Mouse (Mus musculus): ENCODE results near the gene Pde4dip.

Gene Pde4dip

DNA sequence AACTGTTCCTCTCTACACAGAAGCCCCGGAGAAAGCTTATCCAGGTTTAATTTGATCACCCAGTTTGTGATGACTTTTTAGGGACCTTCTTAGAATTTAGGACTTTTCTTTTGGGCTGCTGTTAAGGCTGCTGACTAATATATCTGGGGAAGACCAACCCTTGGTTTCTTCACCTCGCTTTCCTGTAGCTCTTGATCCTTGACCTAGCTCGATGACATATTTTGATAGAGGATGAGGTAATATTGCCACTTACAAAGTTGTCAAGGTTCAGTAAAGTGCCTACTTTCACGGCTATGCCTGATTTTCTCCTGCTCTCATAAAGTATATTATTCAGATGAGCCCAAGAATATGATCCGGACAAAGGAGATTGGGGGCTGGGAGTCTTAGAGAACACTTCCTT, 13.1 kb upstream of the Pde4dip start:
- in situ Hi-C loops (cut with MseI, MboI), result loop anchor here in 1 of 2 experiments (25.0 kb wide), 1 partner anchor 411 kb away; no protein-coding TSS in a partner anchor

DNA sequence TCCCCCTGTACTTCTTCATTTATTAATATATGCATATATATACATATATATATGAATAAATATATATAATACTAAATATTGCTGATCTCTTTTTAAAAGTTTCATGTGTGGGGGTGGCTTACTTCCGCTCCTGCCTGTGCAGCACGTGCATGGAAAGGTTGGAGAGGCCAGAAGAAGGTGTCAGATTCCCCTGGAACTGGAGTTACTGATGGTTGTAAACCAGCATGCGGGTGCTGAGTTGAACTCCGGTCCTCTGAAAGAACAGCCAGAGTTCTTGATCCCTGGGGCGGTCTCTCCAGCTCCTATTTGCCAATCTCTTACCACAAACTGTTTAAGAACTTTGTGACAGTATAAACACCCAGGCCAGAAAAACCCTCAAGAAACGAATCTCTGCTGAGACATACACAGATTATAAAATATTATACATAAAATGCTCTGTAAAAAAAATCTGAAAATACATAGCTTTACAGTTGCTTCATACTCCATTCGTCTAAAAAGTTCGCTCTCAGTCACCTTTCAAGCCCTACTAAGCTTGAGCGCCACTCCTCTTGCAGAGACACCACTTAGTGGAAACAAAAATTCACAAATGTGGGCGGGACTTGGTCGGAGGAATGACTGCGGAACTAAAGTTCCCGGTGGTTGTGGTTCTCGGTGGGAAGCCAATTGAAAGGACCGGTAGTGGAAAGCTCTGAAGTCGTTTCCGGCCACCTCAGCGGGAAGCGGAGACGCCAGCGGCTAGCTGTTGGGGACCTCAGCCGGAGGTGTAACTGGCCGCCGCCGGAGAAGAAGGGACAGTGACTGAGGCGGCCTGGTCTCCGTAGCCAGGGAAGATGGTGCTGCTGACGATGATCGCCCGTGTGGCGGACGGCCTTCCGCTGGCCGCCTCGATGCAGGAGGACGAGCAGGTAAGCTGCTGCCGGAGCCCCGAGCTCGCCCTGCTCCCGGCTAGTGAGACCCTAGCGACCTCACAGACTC, 12.3 kb upstream of the Pde4dip start, which contains the start of gene Sec22b:
Gene Sec22b (plus strand): TSS at position 675 of the 975 bp plus-strand sequence.
- in situ Hi-C loops (cut with MseI, MboI), result loop anchor here in 1 of 2 experiments (25.0 kb wide), 1 partner anchor 411 kb away; no protein-coding TSS in a partner anchor

DNA sequence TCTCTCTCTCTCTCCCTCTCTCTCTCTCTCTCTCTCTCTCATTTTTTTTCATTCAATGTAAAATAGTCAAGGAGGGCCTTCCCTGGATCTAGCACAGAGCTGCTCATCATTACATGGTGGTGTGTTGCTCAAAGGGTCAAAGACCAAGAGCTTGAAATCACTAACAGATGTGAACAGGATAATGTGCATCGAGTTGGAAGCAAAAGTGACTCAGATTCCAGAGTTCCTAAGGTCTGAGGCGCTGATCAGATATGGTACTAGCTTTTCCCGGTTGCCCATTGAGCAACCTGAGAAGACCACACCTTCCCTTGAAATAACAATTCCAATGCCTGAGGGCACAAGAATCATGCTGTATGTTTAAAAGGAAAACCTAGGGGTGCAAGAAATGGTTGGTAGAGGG, 9.9 kb upstream of the Pde4dip start:
- in situ Hi-C loops (cut with MseI, MboI), result no loop called here

DNA sequence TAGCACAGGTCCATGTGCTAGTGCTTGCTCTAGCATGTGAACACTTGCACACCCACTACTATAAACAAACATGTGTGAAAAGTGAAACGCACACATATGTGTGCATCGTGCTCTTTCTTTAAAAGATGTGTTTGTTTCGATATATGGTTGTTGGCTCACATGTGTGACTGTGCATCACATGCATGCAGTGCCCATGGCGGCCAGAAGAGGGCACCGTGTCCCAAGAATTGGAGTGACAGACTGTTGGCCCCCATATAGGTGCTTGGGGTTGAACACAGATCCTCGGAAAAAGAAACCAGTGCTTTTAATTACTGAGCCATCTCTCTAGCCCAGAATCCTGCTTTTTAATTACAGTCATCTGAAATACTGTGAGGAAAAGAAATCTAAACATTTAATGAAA, 6.2 kb upstream of the Pde4dip start:
- in situ Hi-C loops (cut with MseI, MboI), result no loop called here

DNA sequence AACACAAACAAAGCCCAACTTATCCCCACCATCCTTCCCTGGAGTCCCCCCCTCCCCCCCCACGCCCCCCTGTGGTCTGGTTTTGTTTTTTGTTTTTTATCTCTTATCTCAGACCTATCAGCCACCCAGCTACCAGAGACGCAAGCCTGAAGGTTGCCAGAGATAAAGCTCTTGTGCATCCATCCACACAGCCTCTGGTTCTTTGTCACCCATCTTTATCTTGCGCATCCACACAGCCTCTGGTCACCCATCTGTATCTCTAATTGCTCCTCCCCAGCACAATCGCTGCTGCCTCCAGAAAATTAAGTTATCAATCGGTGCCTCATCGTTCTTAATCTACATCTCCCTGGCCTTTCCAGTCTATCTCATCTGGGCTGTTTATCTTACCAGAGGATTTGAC, 1.7 kb upstream of the Pde4dip start:
- in situ Hi-C loops (cut with MseI, MboI), result no loop called here

DNA sequence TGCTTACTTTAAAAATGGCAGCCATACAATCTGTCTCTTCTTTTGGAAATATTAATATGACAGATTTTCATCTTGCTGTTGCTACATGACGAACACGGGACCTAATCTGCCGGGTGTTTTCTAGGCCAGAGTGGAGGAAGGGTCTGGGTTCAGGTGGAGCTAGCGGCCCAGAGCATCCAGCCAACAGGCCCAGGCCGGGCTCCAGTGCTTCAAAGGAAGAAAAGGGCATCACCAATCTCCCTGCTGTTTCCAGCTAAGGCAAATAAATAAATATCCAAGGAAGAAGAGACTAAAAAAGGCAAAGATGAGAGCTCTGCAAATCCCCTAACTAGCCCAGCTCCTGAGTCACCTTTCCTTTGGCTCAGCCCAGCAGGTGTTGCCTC, 731 bp downstream of the Pde4dip start:
- in situ Hi-C loops (cut with MseI, MboI), result loop anchor here (10.0 kb wide), 2 partner anchors 113 to 203 kb away; no protein-coding TSS in a partner anchor

DNA sequence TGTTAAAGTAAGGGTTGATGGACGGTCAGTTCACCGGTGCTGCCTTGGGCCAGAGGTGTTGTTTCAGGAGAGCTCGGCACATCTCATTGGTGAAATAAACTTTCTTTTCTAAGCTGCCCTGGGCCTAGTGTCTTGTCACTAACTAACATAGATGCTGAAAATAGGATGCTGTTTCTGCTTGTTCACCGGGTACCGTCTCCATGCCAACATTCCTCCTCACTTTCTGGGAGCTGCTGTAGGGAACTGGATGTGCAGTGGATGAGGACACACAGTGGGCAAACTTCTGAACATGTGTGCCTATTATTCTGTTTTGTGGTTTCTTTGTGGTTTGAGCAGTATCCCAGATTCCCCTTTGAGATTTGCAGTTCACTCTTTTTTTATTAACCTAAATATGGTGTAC, 6.9 kb downstream of the Pde4dip start:
- in situ Hi-C loops (cut with MseI, MboI), result loop anchor here (10.0 kb wide), 2 partner anchors 107 to 197 kb away; no protein-coding TSS in a partner anchor

DNA sequence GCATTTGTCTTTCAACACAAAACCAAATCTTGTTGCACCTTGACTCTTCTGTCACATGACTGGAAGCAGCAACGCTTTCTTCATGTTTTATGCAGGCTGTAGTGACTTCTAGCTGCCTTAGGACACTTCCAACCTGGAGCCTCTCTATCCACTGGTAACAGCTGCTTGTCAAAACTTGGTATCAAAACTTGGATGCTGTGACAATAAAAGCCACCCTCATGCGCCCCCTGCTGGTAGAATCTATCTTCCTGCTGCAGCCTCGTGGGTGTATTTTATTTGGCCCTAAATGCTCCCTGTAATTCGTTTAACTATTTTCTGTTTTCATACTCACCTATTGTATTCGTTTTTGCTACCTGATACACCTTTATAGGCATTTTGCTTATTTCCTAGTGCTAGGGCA, 9.3 kb downstream of the Pde4dip start:
- in situ Hi-C loops (cut with MseI, MboI), result loop anchor here (5.0 kb wide), 2 partner anchors 97 to 197 kb away; no protein-coding TSS in a partner anchor

DNA sequence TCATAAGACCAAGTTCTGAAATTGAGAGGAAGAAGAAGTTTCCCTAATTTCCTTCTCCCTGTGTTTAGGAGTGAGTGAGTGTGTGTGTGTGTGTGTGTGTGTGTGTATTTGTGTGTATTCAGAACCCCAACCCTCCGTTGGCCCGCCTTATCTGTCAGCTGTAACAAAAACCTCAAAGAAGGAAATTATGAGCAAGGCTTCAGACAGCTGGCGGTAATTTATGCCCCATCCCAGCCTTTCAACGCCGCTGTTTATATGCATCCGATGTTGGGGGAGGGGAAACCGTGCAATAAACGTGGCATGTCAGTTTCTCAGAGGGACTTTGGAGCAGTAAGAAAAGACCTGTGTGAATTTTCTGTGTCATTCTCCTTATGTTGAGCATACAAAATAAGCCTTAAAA, 12.2 kb downstream of the Pde4dip start:
- in situ Hi-C loops (cut with MseI, MboI), result loop anchor here (5.0 kb wide), 2 partner anchors 94 to 194 kb away; no protein-coding TSS in a partner anchor

DNA sequence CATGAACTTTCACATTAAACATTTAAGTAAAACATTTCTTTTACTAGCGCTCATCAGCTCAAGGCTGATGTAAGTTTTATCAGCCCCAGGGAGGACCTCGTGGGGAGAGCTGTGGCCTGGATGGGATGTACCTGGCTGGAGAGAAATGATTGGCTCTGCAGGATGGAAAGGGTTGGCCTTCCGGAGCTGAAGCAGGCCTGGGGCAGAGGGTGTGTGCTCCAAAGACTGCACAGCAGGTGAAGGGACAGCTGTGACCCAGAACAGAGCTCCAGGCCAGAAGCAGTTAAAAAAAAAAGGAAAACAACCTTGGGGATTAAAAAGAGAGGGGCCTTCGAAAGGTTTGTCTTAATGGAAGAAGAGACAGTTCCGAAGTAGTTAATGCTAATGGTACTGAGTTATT, 13.7 kb downstream of the Pde4dip start:
- in situ Hi-C loops (cut with MseI, MboI), result loop anchor here (5.0 kb wide), 2 partner anchors 92 to 192 kb away; no protein-coding TSS in a partner anchor

DNA sequence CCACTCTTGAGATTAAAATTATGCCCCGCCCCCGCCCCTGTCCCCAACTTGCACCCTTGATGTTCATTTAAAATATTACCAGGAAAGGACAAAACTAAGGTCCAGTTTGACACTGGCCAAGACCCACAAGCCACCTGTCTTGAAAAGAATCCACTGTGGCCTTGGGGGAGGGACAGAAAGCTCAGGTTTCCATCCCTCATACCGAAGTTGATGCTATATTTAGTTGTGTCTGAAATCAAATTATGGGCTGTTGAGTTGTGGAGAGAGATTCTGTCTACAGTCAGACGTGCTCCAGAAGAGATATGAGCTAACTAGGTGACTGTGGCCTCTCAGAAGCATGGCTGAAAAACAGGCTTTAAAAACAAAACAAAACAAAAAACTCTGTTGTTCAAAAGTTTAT, 18.8 kb downstream of the Pde4dip start:
- in situ Hi-C loops (cut with MseI, MboI), result no loop called here

DNA sequence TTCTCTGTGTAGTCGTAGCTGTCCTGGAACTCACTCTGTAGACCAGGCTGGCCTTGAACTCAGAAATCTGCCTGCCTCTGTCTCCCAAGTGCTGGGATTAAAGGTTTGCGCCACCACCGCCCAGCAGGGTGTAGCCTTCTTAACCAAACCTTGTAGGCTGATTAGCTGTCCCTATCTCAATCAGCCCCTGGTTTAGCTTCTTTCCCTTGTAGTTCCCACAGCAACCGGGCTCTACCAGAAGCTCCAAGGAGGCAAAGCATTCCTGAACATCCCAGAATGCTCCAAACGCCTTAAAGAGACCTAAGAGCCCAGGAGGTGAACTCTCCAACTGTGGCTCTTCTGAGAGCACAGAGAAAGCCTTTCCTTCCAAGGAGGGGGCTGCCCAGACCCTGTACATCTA, 19.8 kb downstream of the Pde4dip start:
- in situ Hi-C loops (cut with MseI, MboI), result no loop called here

DNA sequence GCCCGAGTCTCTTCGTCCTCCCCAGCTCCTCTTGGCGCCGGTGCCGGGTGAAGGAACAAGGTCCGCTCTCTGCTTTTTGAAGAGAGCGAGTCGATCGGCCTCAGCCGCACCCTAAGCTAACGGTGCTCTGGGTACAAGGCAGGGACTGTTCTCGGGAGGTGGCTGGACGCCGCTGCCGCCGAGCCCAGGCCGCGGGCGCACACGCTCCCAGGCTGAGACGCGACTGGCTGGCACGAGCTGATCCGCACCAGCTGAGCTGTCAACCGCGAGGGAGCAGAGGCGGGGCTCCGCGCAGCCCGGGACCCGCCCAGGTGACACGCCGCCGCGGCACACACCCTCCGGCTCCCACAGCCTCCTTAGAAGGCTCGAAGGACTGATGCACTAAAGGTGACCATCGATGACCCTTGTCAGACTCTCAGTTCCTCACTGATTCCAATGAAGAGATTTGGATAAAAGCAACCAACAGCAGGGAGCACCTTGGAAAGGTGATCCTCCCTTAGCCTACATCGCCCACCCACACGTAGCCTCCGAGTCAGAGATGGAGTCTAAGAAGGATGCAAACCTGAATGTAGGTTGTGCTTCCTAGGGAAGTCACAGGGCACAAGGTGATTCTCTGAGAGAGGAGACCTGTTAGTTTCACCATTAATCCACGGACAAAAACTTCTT, 20.4 kb downstream of the Pde4dip start:
- in situ Hi-C loops (cut with MseI, MboI), result no loop called here

DNA sequence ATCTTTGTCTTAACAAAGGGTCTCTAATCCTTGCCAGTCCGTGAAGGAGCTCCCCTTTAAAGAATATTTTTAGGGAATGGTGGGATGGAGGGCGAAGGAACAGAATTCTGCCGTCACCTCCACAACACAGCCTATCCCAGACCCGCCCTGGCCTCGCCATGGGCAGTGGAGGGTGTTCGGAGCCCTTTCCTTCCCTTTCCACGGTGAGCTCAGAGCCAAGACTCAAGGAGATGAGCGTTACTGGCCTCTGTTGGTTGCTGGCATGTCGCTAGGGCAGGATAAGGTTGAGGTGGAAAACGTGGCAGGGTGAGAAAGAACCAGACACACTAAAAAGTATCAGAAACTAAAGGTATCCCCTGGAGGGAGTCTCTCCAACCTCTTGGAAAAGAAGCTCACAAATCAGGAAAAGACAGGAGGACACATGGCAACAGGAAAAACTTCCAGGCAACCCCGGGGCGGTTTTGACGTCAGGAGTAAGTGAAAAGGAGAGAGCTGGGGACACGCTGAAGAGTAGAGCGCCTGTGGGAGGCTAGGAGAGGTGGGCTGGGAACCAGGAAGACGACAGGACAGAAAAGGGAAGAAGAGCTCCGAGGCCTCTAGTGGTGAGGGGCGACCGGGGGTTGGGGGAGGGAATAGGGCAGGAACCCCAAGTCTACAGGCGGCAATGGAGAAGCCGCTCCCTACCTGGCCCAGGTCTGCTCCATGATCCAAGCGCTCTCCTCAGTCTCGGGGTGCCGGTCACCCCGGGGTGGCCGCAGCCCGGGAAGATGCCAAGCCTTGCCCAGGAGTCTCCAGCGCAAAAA, 21.1 kb downstream of the Pde4dip start:
- in situ Hi-C loops (cut with MseI, MboI), result no loop called here

DNA sequence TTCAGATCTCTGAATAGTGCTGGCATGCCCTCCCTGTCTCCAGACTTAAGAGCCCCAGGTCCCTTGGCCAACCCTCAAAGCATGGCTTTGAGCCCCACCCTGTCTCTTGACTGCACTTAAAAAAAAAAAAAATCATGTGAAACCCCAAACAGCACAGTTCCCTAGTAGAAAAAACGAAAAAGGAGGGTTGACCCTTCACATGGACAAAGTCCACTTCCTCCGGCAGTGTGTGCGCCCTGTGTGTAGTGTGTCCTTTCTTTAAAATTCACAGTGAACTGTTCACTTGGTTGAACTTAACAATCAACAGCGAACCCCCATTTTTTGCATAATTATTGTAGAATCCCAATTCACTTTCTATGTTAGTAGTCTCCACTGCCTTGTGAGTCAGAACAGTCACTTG, 21.8 kb downstream of the Pde4dip start:
- in situ Hi-C loops (cut with MseI, MboI), result no loop called here

DNA sequence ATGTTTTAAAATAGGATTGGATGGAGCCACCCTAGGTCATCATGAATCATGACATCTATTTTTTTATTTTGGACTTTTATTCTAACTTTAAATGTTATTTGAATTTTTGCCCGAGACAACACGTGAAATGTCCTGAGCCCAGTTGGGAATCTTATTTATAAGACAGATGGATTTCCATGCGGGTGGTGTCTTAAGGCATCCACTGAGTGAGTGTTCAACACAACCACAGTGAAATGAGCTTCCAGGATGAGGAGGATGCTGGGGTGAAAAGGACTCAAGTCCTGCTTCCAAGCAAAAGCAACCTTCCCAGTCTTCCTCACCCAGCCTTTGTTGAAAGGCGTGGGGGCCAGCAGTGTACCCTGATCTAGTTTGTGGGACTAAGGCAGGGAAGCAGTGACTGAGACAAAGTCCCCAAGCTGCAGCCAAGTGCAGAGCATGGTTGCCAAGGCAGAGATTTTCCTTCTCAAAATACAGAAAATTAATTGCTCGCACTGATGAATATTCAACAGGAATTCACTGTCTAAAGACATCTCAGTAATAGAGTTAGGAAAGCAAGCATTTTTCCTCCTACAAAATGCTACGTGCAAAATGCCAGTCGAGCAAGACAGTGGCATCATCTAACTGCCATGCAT, 27.6 kb downstream of the Pde4dip start:
- in situ Hi-C loops (cut with MseI, MboI), result no loop called here

DNA sequence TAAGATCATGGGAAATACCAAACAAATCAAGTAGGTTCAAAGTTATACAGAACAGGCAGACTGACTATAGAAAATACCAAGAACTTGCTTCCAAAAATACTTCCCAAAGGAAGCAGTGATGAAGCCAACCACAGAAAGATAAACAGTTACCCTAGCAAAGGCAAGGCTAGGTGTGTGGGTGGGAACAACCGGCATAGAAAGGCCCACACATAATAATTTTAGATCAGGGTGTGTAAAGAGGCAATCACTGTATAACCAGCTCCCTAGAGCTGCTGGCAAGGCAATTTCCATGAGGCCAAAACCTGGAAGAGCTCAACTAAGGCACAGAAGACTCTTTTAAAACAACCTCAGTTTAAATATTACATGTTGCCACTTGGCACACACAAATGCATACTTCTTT, 29.1 kb downstream of the Pde4dip start:
- in situ Hi-C loops (cut with MseI, MboI), result no loop called here

DNA sequence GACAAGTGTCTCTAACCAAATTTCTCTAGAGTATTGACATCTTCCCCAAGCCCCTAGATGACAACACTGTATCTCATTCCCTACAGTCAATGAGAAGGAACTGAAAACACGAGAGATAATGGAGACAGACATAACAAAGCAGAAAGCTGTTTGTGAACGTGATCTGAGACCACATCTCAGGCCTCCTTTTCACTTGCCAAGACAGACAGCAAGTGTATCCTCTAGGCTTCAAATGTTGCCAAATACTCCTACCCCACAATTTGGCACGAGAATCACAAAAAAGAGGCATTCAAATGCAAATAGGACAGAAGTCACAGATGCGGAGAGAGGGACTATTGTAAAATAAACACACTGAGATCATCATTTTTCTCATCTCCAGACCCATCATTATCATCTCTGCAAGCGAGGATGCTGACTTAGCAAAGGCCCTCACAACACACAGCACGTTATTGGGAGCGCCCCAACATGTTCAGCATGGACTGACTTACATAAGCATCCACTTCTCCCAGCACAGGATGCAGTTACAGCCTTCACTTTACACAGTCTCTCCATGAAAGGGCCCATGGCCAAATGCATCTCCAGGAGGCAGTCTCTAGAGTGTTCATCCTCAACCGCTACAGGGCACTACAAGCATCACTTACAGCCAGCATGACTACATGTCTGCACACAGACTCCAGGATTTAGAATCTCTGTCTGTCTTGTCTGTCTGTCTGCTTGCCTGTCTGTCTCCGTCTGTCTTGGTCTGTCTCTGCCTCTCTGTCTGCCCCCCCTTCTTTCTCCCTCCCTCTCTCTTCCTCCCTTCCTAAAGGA, 33.7 kb downstream of the Pde4dip start:
- in situ Hi-C loops (cut with MseI, MboI), result no loop called here

DNA sequence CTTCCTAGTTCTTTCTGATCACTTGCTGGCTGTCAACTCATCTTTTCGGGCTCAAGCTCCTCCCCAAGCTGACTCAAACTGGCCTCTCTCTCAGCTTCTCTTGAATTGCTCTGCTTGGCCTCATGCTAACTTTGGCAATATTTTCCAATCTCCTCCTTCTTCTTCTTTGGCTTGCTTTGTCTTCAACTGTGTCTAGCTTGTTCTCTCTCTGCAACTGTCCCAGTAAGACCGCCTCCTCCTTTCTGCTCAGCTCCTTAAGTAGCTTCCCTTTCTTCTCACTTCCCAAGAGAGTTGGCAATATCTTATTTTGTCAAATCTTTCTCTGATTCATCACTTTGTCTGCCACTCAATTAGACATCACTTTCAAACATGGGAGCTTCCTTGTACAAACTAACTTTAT, 36.7 kb downstream of the Pde4dip start:
- in situ Hi-C loops (cut with MseI, MboI), result no loop called here

DNA sequence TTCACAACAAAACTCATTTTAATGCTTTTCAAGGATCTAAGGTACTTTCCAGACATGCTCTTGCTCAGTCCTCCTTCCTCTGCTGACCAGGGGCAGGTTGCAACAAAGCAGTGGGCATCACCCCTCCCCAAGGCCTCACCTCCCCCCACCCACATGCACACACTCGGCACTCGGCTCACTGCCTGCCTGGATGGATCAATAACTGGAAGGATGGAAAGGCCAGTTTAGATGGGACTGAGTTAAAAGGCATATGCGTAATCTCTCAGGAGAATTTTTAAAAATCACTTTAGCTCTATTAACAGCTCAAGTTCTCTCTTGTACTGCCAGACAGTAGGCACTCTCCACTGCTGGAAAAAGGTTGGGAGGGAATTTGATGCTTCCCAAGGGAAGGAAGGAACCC, 40.9 kb downstream of the Pde4dip start:
- in situ Hi-C loops (cut with MseI, MboI), result no loop called here

Measured in mouse trophoblast stem cell (cell line).